Mouse (Mus musculus): ENCODE measurements around the gene Lrrc4. TPM values are rescaled to one million over a fixed set of nuclear protein-coding genes. Genes with fewer than 3 reads are reported as not detected.

The Lrrc4 gene
- polyA plus RNA-seq, 2 experiments = 0.61 to 0.99 TPM

- H3K27ac ChIP-seq (replicated peaks; ENCODE audit: low read depth, low read length) = no peak overlapping the region
- peaks cover 26% of the 10 kb centered on the region for H3K36me3 ChIP-seq (ENCODE audit: control insufficient read depth, insufficient read depth, low read length)
- no peaks in the 10 kb centered on the region for H3K9me3 ChIP-seq (ENCODE audit: control insufficient read depth, low read length)
- no peak for TF ChIP-seq POLR2A (IDR thresholded peaks at IDR 0.05; ENCODE audit: borderline replicate concordance, extremely low read depth, insufficient read depth, insufficient read length)
- H3K4me2 ChIP-seq (replicated peaks; ENCODE audit: low read depth, low read length, severe bottlenecking) = no peak overlapping the region
- no peaks in the 10 kb centered on the region; the same call in 1 of the 2 replicates for H3K4me1 ChIP-seq (ENCODE audit: control insufficient read depth, insufficient read depth, low read length)
- ATAC-seq (ENCODE audit: low FRiP score, low read depth) (no peak), DNase-seq (ENCODE audit: low spot score) (no peak)
- WGBS = 70% methylated on average over 14 of the region's 14 CpGs
- H3K9ac ChIP-seq (ENCODE audit: low read depth, low read length, severe bottlenecking) = no peak overlapping the region
- H3K4me3 ChIP-seq (replicated peaks; ENCODE audit: low read length) = no peak overlapping the region
- H3K27me3 ChIP-seq (ENCODE audit: control insufficient read depth, insufficient read depth, low read length) = no peaks in the 10 kb centered on the region
Measured at GRCm38 (mm10) chr6:28747931-28748670, 83.4 kb downstream of the Lrrc4 start.

GRCm38 (mm10) chr6:28747025-28747424, 84.5 kb downstream of the Lrrc4 start:
- H3K4me2 ChIP-seq (replicated peaks; ENCODE audit: low read depth, low read length, severe bottlenecking) = no peak overlapping the region
- DNase-seq (ENCODE audit: low spot score) (no peak), ATAC-seq (ENCODE audit: low FRiP score, low read depth) (no peak)
- H3K9ac ChIP-seq (ENCODE audit: low read depth, low read length, severe bottlenecking) = no peak overlapping the region
- H3K36me3 ChIP-seq (ENCODE audit: control insufficient read depth, insufficient read depth, low read length) = peaks cover 26% of the 10 kb centered on the region
- H3K27me3 ChIP-seq (ENCODE audit: control insufficient read depth, insufficient read depth, low read length) = no peaks in the 10 kb centered on the region
- H3K4me1 ChIP-seq (ENCODE audit: control insufficient read depth, insufficient read depth, low read length) = no peaks in the 10 kb centered on the region; the same call in 1 of the 2 replicates
- H3K9me3 ChIP-seq (ENCODE audit: control insufficient read depth, low read length) = no peaks in the 10 kb centered on the region
- H3K27ac ChIP-seq (replicated peaks; ENCODE audit: low read depth, low read length) = no peak overlapping the region
- 92% methylated on average over 5 of the region's 5 CpGs for WGBS
- TF ChIP-seq POLR2A (IDR thresholded peaks at IDR 0.05; ENCODE audit: borderline replicate concordance, extremely low read depth, insufficient read depth, insufficient read length) = no peak
- H3K4me3 ChIP-seq (replicated peaks; ENCODE audit: low read length) = no peak overlapping the region

GRCm38 (mm10) chr6:28745864-28746263, 85.7 kb downstream of the Lrrc4 start:
- DNase-seq (ENCODE audit: low spot score) = no peak
- Histone ChIP-seq H3K9ac (ENCODE audit: low read depth, low read length, severe bottlenecking) (no peak overlapping the region), H3K4me2 (replicated peaks; ENCODE audit: low read depth, low read length, severe bottlenecking) (no peak overlapping the region), H3K27me3 (ENCODE audit: control insufficient read depth, insufficient read depth, low read length) (no peaks in the 10 kb centered on the region), H3K4me3 (replicated peaks; ENCODE audit: low read length) (no peak overlapping the region), H3K36me3 (ENCODE audit: control insufficient read depth, insufficient read depth, low read length) (peaks cover 26% of the 10 kb centered on the region), H3K9me3 (ENCODE audit: control insufficient read depth, low read length) (no peaks in the 10 kb centered on the region), H3K4me1 (ENCODE audit: control insufficient read depth, insufficient read depth, low read length) (no peaks in the 10 kb centered on the region; the same call in 1 of the 2 replicates), H3K27ac (replicated peaks; ENCODE audit: low read depth, low read length) (no peak overlapping the region)
- ATAC-seq (ENCODE audit: low FRiP score, low read depth) = no peak
- WGBS = 92% methylated on average over 7 of the region's 7 CpGs
- no peak for TF ChIP-seq POLR2A (IDR thresholded peaks at IDR 0.05; ENCODE audit: borderline replicate concordance, extremely low read depth, insufficient read depth, insufficient read length)

- no peak overlapping the region for H3K4me3 ChIP-seq (replicated peaks; ENCODE audit: low read length)
- TF ChIP-seq POLR2A (IDR thresholded peaks at IDR 0.05; ENCODE audit: borderline replicate concordance, extremely low read depth, insufficient read depth, insufficient read length) = no peak
- 45% methylated on average over 1 of the region's 1 CpGs for WGBS
- no peaks in the 10 kb centered on the region for H3K9me3 ChIP-seq (ENCODE audit: control insufficient read depth, low read length)
- peaks cover 26% of the 10 kb centered on the region for H3K36me3 ChIP-seq (ENCODE audit: control insufficient read depth, insufficient read depth, low read length)
- no peaks in the 10 kb centered on the region for H3K4me1 ChIP-seq (ENCODE audit: control insufficient read depth, insufficient read depth, low read length)
- H3K27me3 ChIP-seq (ENCODE audit: control insufficient read depth, insufficient read depth, low read length) = no peaks in the 10 kb centered on the region
- no peak overlapping the region for H3K27ac ChIP-seq (replicated peaks; ENCODE audit: low read depth, low read length)
- DNase-seq (ENCODE audit: low spot score) (no peak), ATAC-seq (ENCODE audit: low FRiP score, low read depth) (no peak)
- H3K4me2 ChIP-seq (replicated peaks; ENCODE audit: low read depth, low read length, severe bottlenecking) = no peak overlapping the region
- no peak overlapping the region for H3K9ac ChIP-seq (ENCODE audit: low read depth, low read length, severe bottlenecking)
Measured at GRCm38 (mm10) chr6:28743586-28743985, 88.0 kb downstream of the Lrrc4 start.

GRCm38 (mm10) chr6:28737601-28738000, 93.9 kb downstream of the Lrrc4 start:
- Histone ChIP-seq H3K4me2 (replicated peaks; ENCODE audit: low read depth, low read length, severe bottlenecking) (no peak overlapping the region), H3K36me3 (ENCODE audit: control insufficient read depth, insufficient read depth, low read length) (0 out of 2 replicates have a peak, but pooled peaks cover 4% of the 10 kb centered on the region), H3K9ac (ENCODE audit: low read depth, low read length, severe bottlenecking) (no peak overlapping the region), H3K27ac (replicated peaks; ENCODE audit: low read depth, low read length) (no peak overlapping the region), H3K27me3 (ENCODE audit: control insufficient read depth, insufficient read depth, low read length) (no peaks in the 10 kb centered on the region), H3K9me3 (ENCODE audit: control insufficient read depth, low read length) (no peaks in the 10 kb centered on the region), H3K4me3 (replicated peaks; ENCODE audit: low read length) (no peak overlapping the region), H3K4me1 (ENCODE audit: control insufficient read depth, insufficient read depth, low read length) (no peaks in the 10 kb centered on the region)
- 82% methylated on average over 1 of the region's 1 CpGs for WGBS
- ATAC-seq (ENCODE audit: low FRiP score, low read depth) (no peak), DNase-seq (ENCODE audit: low spot score) (no peak)
- TF ChIP-seq POLR2A (IDR thresholded peaks at IDR 0.05; ENCODE audit: borderline replicate concordance, extremely low read depth, insufficient read depth, insufficient read length) = no peak

All from limb, embryonic 14.5 days (tissue).